Mouse (Mus musculus) urinary bladder, postnatal 25 days (tissue): ENCODE measurements at regions not wholly inside any gene's neighbourhood (a gene's known extent, or its start where the extent isn't known, plus 50 kb on each side); places are given as distances from the start of the nearest gene placed in this dataset.
A peak's percentile ranks its signal among the peaks of the same experiment; 100 is the strongest.

ENCODE experiments used
- DNase-seq: peaks from one replicate; pipeline ENCODE4 v3.0.0; 2022; ENCODE audit warnings: low spot score

DNA sequence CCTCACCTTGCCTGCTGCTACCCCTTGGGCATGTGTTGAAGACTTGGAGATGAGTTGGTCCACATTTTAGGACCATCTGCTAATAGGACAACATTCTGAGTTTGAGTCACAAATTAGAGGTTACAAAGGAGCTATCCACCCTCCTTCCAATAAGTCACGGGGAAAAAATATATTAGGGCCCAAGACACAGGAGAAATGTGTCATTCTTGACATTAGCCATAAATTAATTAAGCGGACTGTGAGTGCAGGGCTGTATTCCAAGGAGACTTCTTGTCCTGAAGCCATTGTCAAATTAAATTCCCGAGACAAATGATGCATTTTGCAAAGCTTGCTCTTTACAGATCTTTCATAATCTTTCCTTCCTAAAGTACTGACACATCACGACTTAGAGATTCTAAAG lies 79.2 kb downstream of the 1700020N01Rik start:
- DNase-seq = no peak

DNA sequence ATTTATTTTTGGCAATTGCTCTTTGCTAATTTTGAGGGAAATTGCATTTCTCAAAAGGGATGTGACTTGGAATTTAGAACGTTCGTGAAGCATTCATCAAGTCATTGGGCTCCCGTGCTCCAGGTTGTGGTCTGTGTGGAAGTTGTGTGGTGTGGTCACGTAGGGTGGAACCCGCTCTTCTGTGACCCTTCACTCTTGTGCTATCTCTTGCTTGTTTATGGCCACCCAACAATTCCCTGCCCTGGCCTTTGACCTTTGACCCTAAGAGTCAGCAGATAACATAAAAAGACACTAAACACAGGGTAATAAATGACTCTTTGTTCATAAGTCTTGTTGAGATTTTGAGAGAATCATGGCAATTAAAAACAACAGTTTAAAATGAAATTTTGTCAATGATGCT lies 79.7 kb downstream of the 1700020N01Rik start:
- no peak for DNase-seq

DNA sequence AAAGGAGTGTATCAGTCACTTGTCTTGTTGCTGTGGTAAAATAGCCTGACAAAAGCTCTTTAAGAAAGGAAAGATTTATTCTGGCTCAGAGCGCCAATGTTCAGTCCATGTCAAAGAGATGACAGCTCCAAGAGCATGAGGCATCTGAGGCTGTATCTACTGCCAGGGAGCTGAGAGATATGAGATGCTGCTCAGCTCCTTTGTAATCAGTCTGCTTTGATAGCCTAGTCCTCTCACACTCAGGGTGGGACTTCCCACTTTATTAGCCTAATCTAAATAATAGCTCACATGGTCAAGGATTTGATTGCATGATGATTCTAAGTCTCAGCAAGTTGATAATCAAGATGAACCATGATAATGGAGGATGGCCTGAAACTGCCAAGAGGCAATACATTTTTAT lies 80.9 kb downstream of the 1700020N01Rik start:
- no peak for DNase-seq

DNA sequence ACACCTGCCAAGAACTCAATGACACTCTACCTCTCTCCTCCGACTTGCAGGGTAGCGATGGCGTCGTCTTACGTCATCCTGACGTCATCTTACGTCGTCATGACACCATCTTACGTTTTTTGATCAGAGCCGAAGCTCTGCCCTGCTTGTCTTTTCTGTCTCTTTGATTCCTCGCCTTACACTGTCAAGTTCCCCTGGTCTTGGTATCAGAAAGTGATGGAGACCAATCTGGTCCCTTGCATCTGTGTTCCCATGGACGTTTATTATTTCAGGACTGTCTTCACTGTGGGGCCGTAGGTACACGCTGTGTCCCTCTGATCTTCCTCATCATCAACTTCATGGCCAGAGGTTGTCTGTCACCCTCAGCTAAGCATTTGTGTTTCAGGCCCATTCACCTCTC lies 82.8 kb downstream of the 1700020N01Rik start:
- DNase-seq = no peak

DNA sequence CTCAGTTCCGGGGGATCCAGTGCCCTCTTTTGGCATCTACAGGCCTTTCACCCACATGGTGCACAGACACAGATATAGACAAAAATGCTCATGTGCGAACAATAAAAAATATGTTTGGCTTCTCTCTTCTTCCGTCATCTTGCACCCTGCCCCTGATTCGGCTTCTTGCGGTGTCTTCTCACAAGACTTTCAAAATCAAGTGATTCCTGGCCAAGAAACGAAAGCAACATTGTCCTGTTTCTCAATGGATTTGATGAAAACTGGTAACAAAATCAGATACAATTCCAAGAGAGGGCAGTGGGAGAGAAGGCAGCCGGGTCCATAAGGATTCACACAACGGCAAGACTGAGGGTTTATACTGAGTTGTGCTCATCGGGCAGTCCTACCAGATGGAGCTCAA lies 85.0 kb downstream of the 1700020N01Rik start:
- DNase-seq = no peak

DNA sequence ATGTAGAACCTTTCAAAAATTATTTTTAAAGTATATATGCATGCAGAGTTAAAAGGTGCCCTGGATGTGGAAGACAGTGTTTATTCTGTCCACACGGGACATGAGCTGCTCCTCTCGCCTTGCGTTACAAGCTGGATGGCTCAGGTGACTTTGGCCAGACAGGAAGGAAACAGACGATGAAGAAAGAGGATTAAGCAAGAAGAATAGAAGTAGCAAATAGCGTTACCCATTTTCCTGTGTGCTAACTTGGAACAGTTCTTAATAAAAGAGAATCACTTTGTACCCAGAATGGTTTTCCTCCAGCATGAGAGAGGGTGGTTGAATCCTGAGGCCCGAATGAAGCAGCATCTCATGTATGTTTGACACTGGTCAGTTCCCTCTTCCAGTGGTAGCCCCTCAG lies 85.4 kb downstream of the 1700020N01Rik start:
- DNase-seq = no peak

DNA sequence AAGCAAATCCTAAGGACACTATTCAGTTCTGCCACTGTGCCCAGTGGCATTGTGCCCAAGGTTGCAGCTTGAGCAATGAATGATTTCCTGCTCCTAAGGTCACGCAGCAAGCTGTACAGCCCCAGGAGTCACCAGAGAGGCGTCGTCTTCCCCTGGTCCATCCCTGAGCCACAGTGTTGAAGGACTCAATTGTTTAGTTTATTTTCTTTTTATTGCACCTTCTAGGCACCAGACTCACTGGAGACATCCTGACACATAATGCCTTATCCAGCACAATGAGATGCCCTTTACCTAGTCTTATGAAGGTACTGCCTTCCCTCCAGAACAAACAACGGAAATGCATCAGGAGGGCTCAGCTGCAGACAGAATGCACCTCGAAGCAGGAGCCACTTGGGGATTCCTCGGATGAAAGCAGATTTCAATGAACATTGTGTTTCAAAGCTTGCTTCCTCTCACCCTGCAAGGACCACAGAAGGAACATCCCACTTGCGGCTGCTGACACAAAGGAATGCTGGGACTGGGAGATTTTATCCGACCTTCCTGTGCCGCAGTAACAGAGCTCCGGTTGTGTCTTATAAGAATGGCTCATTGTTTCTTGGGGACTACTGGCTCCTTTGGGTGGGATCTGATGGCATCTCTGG lies 86.0 kb downstream of the 1700020N01Rik start:
- no peak for DNase-seq

DNA sequence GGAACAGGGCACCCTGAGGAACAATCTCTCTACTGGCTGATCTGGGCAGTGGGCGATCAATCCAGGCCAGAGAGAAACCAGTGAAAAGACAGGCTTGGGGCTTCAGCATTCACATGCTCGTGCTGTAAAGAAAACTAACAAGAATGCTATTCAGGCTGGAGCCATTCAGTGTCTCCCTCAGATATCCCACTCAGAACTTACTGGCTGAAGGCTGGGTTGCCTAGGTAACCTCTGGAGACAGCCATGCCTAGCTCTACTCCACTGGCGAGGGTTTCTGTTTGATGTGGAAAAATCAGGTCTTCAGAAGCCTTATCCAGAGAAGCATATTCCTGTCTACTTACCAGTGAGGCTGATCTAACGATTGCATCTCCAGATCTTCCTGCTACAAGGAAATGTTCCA lies 87.8 kb downstream of the 1700020N01Rik start:
- no peak for DNase-seq

DNA sequence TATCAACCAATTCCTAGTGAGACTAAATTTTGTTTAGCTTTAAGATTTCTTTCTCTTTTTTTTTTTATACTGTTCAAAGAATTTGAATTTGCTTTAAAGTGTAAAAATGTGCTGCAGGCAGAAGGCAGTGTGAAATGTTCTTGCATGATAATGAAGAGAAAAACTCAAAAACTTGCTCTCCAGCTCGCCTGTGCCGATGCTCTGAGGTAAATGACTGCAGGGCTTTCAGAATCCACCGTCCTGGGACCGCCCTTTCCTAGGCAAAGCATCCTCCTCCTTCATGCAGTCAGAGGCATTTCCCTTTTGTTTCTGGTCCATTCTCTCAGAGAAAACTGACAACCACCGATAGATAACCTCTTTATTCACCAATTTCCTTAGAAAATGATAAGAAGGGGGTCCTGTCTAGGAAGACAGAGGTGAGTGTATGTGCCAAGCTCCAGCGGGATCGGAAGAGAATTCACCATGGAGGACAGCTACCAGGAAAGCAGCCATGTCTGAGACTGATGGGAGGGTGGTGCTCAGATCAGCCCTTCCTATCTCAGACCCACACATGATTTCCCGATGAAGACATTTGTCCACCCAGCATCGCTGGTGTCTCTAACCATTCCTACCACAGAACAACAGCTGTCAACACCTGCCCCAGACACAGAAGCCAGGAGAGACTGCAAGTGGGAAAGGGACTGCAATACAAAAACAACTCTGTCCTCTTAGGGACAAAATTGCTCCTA lies 91.5 kb downstream of the 1700020N01Rik start:
- DNase-seq = no peak

DNA sequence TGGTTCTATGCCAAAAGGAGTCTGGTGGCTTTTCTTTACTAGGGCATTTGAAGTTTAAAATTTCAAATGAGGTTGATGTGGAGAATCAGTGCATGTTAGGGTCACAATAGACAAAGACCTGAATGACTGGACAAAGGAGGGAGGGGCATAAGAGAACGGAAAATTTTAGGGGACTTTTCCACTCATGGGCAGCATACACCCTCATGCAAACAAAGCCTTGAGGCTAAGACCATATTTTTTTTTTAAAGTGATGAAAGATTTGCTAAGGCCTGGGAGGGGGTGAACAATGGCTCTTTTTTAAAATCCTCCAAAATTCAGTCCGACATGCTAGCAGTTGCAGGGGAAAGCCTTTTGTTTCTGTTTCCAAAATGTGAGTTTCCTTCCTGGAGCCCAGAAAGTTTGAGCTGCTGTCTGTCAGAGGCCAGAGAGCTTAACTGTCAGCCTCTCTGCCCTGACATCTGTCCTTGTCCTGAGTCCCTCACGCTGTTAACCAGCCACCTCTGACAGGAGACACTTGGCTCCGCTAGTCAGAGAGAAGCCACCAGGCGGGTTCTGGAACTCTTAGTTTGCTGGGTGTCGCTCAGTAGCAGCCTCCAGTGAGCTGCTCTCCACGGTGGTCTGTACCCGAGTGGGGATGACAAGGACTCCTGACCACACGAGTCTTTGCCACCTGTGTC lies 92.3 kb downstream of the 1700020N01Rik start:
- DNase-seq = peak; percentile 30

DNA sequence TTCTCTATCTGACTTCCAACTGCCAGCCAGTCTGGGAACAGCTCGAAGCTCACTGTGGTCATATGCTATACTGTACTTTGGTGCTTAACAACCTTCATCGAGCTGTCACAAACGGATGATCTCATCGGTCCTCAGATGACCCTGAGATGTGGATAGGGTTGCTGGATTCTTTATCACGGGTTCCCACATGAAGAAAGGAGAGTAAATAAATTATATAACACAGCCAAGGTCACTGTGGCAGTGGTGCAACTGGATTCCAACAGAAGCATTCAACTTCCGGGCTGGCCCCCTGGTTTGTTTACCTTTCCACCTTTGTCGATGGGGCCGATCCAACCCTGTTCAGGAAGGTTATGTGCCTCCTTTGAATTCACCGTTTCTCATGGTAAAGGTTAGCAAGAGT lies 93.1 kb downstream of the 1700020N01Rik start:
- peak; percentile 20 for DNase-seq

DNA sequence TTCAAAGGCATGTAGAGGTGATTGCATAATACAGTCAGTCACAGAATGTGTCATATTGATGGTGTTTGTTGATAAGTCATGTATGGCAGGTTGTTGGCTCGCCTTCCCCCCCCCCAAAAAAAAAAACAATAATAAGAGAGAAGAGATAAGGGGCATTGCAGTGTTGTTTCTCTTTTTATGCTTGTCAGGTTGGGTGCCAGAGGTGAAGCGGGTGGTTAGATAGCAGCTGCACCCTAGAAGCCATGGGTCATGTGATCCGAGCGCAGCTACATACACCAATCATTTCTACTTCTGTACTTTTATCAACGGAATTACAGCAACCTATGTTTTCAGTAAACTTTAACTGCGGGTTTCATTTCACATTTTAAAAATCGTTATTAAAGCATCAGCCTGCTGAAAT lies 94.5 kb downstream of the 1700020N01Rik start:
- DNase-seq = no peak

DNA sequence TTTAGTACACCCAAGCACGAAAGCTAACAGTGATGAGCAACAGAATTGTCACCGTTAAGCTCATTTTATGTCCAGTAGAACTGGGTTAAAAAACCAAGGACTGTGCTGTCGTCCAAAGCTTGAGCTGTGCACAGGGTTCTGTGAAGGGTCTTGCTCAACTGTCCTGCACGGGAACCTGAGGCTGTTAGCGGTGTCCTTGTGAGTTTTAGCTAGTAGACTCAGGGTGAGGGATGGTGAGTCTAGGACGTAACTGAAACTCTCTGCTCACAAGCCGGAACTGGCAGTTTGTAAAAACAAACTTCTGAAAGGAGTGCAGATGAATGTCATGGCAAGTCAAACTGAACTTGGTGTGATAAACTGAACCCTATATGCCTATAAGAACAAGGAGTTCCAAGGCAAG lies 95.6 kb downstream of the 1700020N01Rik start:
- no peak for DNase-seq

DNA sequence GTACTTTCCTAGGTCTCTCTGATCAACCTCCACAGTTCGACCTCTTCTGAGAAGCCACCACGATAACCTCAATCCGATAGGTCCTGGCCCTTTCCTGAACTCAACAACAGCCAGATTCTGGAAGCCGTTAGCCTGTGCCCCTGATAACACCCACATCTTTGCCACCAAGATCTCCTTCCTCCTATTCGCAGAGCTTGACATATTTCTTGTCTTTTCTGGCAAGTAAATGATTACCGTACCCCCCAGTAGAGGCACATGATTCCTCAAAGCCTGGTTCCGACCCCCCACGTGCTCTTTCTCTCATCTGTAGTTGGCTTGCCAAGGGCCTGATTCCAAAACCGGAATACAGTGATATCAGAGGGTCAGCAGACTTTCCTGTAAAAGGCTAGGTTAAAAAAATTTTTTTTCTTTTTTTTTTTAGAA lies 96.9 kb downstream of the 1700020N01Rik start:
- DNase-seq = no peak

DNA sequence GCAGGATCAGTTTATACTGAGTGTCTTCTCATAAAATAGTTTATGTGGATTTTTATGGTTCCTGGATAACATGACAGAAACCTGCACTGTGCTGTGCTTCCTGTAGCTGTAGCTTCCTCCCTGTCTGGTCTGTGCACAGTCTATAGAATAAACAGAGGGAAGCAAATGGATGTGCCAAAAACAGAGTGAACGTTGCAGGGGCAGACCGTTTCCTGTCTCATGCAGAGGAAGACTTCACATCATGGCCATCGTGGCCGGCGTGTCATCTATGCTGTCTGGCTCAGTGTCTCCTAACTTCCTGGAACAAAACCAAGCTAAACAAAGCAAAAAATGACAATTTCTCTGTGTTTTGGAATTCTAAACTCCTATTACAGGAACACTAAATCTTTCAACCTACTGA lies 102.2 kb downstream of the 1700020N01Rik start:
- no peak for DNase-seq

DNA sequence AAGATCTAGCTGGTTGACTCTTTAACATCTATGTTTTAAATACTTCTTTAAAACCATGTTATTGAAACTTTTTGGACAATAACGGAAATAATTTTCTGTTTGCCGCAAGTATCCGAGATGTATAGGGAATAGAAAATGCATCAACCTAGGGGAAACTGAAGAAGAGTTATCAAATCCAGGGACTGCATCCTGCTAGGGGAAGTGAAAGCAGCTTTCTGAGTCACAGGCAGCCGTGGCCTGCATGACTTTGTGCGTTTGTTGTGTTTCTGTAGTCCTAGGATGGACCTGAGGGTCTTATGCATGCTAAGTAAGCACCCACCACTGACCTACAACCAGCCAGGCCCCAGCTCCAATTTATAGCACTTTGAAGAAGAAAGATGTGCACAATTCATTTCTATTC lies 103.7 kb downstream of the 1700020N01Rik start:
- DNase-seq = no peak

DNA sequence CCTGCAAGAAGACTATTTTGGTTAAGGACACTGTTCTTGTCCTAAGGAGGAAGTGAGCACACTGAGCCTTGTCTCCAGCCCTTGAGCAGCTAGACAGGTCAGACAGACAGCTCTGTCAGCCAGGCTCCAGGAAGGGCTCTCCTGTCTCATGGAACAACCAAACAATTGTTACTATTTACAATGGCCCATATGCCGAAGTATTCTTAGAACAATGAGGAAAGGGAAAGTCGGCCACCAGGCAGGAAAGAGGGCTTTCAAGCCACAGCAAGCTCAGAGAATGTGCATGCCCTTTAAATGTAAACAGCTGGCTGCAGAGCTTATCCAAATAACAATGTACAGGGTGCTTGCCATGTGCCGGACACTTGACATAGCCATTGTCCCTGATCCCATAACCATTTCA lies 108.6 kb downstream of the 1700020N01Rik start:
- no peak for DNase-seq

DNA sequence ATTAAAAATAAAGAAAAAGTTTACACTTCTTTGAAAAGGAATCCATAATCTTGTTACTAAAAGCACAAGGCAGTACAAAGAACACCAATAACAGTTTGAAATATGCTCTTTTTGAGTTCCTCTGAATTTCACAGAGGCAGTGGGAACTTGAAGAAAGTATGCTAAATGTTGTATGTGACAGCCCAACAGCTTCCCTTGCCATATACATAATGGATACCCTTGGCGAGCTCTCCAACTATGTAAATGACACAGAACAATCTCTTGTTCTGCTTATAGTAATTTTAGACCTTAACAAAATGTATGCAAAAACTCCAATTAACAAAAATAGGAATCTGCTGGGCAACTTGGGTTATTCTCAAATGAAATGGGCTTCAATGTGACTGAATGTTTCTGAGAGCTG lies 109.2 kb downstream of the 1700020N01Rik start:
- DNase-seq = no peak

DNA sequence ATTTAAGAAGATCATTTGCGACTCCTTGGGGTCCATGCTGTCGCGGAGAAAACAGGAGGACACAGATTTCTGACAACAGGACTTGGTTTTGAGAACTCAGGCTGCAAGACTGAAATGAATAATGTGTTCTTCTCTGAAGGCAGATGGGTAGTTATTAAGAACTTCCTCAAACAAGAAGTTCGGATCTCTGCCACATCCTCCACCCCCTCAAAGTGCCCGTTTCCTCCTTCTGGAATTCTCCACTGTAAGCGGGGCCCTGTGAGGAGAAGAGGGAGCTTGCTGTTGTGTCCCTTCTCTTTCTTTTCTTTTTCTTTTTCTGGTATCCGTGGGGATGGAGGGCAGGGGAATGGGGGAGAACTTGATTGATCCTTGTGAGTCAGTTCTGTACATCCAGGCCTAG lies 118.9 kb downstream of the 1700020N01Rik start:
- no peak for DNase-seq

DNA sequence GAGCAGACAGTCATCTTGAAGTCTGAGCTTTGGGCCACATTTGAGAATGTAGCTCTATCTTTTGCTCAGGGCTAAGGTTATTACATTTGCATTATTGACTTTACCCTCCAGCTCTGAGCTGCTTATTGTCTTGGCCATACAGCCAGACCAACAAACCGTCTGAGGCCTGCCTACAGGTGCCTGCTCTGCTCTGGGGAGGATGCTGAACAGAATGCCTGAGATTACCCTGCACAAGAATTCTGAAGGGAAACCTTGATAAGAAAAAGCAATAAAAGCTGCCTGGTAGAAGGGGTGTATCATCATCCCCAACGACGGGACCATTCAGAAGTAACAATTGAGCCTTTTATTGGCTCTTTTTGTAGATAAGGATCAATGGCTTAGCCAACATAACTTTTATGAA lies 119.9 kb downstream of the 1700020N01Rik start:
- no peak for DNase-seq

DNA sequence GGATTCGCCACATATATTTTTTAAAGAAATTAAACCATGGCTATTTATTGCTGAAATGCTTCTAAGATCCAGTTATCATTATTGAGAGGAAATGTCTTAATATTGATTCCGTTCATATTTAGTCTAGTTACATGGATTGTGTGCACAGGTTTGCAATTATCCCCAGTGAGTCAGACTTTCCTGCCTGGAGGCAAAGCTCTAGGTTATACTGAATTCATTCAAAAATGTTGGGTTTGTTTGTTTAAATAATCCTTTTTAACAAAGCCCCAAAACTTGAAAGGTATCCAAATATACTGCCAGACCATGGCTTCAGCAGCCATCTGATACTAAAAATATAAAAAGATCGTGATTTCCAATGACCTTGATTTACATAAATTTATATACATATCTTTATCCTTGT lies 122.5 kb downstream of the 1700020N01Rik start:
- no peak for DNase-seq

DNA sequence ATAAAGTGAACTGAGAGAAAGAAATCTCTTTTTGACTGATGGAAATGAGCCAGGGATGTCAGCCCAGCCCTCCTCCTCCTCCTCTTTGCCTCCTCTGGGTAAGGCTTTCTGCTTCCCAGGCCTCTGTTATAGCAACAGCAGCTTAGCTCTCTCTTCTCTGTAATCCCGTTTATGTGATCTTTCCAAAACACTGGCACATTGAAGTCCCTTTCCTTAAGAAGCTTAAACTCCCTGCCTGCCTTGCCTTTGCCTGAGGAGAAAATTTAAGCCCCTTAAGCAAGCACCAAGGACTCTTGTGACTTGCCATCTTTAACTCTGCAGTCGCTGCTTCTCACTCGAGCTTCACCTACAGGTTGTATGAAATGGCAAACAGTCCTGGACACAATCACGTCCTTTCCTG lies 125.2 kb downstream of the 1700020N01Rik start:
- no peak for DNase-seq

DNA sequence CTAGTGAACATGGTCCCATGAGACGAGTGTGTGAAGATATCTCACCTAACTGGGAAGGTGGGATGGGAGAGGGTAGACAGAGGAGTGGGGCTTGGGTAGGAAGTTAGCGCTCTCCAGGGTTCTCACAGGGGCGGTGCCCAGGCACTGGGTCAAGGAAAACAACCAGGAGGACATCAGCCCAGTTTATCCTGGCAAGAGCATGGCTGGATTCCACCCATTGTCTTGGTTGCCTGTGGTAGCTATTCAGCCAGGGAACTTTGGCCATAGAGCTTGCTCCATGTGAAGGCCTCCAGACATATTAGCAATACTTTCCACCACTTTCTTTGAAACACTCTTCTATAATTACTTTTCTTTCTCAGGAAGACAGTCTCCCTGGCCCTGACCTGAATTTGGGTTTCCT lies 131.4 kb downstream of the 1700020N01Rik start:
- DNase-seq = no peak
